Mouse (Mus musculus) inflammation-experienced regulatory T-cells, adult 6 months (primary cell): ENCODE measurements around the gene Itga3. TPM values are rescaled to one million over a fixed set of nuclear protein-coding genes. Genes with fewer than 3 reads are reported as not detected.
"Not testable (repeated sequence)": the region's sequence is repeated elsewhere in the genome, so short reads cannot be mapped to it uniquely, and the experiment has no call there.

ENCODE experiments used
- ATAC-seq: one replicate; pipeline ENCODE4 v1.8.0; 2017
- polyA plus RNA-seq, 3 experiments: library from polyadenylated mRNA; unstranded; fragments of 100-300 nt; shearing (Covaris generic); gene quantifications; one replicate each; pipeline ENCODE4 v1.2.1; 2017

Gene Itga3
- polyA plus RNA-seq, 3 experiments from 2014 or later: 0.93 to 2.2 (median 1.0) TPM

DNA sequence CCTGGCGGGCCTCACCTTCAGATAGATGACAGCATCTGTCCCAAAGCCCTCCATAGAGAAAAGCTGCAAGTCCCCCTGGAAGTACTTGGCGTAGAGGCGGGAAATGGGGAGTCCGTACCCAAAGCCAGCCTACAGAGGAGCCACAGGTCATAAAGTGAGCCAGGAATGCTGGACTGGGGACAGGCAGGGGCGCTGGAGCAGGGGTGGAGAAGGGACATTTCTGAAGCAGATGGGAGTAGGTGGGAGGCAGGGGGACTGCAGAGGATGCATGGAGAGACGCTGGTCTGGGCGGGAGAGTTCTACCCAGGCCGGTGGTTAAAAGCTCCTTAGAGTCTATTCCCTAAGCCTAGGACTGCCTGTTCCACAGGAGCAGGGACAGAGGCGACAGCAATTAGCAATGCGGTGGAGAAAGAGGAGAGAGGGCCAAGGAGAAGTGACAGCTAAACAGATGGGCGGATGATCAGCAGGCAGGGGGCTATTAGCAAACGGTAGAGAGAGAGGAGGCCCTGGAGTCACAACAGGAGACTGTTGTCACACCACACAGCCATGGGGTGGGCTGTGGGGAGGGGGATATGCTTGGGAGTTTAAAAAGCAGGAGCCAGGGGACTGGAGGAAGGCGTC lies 48.6 kb downstream of the Itga3 start:
- ATAC-seq: no peak

GRCm38 (mm10) chr11:95026849-95027248 lies 49.8 kb downstream of the Itga3 start:
- no peak for ATAC-seq

DNA sequence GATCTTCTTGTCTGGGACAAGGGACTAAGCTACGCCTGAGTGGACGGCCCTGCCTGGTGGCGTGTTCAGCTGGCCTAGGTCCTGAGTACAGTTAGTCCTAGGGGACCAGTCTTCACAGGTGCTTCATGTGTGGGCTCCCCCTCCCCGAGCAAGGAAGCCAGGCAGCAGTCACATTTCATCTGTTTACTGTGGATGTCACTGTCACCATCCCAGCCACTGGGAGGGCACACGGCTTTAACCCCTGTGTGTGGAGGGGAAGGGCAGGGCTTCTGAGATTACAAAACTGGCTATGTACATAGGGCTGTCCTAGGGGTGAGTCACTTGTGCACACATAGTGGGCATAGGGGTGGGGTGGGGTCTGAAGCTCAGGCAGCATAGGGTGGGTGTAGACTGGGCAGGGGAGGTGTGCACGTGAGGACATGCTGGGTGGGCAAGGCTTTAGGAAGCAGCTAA lies 50.5 kb downstream of the Itga3 start:
- ATAC-seq: no peak

- ATAC-seq: no peak
Observed at GRCm38 (mm10) chr11:95025227-95026012, 51.2 kb downstream of the Itga3 start.

DNA sequence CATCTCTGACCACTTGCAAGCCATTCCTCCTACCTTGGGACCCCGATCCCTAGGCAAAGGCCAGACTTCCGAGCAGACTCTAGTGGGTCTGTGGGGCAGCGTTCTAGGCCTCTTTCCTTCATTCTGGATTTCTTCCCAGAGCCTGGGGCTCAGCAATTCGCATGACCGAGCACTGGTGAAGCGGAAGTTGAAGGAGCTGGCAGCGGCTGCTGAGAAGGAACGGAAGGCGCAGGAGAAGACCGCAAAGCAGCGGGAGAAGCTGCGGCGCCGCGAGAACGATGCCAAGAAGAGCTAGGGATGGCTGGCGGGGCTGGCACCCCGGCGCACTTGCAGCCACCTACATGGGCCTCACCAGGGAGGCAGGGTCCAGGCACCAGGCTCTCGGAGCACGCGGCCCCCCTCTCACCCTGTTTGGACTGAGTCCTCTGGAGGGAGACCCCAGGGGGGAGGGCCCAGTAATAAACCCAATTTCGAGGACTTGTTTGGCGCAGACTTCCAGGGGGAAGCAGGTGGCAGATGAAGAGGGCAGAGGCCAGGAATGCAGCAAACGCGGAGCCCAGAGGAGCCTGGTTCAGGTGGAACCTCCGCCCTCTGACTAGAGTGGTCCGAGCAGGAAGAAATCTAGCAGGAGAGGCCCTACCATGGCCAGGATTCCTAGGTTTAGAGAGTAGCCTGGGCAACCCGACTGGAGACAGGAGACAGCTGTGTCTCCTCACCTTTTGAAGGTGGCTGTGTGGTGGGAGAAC lies 52.0 kb downstream of the Itga3 start:
- ATAC-seq: no peak

DNA sequence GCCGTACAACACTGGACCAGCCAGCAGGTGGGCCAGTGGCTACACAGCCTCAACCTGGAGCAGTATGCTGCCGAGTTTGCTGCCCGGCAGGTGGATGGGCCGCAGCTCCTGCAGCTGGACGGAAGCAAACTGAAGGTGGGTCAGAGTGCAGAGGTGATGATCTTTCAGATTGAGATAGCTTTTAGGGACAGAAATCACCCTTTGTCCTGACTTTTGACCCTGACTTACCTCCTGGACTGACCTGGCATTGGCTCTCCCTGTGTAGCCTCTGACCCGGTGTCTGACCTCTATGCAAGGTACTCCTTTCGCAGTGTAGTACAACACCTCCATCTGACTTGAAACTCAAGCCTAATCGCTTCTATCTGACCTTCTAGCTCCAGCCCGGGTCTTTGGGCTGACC lies 53.1 kb downstream of the Itga3 start:
- no peak for ATAC-seq

- ATAC-seq: no peak
Observed at GRCm38 (mm10) chr11:95022237-95022992, 54.2 kb downstream of the Itga3 start.

- ATAC-seq: no peak
Observed at GRCm38 (mm10) chr11:95015484-95015883, 61.1 kb downstream of the Itga3 start.

DNA sequence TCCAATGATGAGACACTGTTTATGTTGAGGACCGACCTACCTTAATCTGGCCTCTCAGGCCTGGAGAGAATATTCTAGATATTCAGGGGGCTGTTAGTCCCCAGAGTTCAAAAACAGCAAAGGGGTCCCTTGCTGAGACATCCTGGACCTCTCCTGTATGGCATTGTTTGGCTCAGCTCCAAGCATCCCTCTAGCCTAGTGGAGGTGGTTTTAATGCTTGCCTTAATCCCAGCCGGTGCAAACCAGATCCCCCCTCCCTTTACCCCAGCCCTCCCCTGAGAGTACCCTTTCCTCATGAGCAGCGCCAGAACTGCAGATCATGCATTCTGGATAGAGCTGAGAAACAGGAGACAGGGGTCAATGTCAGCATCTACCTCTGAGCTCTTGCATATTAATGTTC lies 64.1 kb downstream of the Itga3 start:
- no peak for ATAC-seq

DNA sequence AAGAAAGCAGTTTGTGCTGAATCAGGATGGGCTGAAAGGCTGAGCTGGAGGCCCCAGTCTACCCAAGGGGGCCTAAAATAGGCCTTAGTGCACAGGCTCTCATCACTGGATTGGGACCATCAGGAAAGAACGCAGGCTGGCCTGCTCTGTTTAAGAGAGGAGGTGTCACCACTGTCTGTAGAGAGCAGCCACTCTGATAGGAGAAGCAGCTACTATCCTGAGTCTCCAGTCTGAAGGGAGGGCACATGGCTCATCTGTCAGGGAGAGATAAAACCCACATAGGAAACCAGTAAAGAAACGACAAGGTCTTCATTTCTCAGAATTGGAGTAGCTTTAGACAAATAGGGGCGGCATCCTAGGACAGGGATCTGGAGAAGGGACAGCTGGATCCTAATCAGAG lies 64.5 kb downstream of the Itga3 start:
- ATAC-seq: no peak

DNA sequence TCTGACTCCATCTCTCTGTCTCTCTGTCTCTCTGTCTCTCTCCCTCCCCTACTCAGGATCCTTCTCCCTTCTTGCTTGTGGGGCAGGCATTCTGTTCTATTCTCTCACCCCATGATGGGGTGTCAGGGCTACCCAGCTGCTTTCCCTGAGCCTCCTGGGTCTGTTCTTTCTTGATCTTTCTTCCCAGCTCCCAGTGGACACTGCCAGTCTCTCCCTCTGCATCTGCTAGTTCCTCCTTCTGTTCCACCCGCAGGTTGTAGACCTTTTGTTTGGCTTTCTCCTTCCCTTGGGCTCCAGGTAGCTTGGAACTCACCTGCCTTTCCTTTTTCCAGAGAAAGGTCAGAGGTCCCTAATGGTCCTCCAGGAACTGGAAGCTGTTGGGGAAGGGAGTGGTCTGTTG lies 65.2 kb downstream of the Itga3 start:
- no peak for ATAC-seq

- ATAC-seq: not testable (repeated sequence)
Observed at GRCm38 (mm10) chr11:95010841-95011403, 65.7 kb downstream of the Itga3 start.

DNA sequence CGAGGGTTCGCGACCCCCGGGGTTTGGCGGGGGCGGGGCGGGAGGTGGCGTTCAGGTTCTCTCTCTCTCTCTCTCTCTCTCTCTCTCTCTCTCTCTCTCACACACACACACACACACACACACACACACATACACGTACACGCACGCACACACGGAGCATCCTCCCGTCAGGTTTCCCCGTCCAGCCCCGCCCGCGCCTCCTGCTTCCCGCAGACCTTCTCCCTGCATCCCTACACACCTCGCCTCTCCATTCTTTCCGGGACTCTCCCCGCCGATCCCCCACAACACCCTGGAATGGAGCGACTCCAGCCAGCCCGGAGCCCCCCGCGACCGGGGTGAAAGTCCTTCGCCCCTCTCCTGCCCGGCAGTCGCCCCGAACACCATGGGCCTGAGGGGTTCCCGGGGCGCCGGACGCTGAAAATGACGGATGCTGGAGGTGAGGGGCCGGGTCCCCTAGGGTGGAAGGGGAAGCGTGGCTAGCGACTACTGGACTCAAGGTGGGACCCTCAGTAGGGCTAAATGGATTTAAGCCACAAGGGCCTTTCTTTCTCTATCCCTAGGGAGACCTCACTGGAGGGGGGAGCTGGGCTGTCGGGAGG lies 66.4 kb downstream of the Itga3 start:
- no peak for ATAC-seq

DNA sequence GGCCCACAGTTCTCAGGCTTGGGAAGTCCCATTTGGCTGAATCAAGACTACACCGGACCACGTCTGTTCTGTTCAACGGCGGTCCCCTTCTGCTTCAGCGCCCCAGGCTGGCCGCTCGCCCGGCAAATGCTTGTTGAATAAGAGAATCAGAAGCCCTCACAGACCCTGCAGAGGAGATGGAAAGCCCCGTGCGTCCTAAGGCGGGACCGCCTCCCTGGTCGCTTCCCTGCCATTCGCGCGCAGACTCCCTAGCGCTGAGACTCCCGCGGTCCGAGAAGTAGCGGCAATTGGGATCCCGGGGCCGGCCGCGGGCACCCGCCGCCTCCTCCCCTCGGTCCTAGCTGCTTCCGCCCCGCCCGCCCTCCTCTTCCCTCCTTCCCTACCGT lies 67.0 kb downstream of the Itga3 start, which contains the start of gene Samd14:
Gene Samd14, plus strand, starts transcription at position 251 of the 386 bp plus-strand sequence.
- ATAC-seq: peak; percentile 22

DNA sequence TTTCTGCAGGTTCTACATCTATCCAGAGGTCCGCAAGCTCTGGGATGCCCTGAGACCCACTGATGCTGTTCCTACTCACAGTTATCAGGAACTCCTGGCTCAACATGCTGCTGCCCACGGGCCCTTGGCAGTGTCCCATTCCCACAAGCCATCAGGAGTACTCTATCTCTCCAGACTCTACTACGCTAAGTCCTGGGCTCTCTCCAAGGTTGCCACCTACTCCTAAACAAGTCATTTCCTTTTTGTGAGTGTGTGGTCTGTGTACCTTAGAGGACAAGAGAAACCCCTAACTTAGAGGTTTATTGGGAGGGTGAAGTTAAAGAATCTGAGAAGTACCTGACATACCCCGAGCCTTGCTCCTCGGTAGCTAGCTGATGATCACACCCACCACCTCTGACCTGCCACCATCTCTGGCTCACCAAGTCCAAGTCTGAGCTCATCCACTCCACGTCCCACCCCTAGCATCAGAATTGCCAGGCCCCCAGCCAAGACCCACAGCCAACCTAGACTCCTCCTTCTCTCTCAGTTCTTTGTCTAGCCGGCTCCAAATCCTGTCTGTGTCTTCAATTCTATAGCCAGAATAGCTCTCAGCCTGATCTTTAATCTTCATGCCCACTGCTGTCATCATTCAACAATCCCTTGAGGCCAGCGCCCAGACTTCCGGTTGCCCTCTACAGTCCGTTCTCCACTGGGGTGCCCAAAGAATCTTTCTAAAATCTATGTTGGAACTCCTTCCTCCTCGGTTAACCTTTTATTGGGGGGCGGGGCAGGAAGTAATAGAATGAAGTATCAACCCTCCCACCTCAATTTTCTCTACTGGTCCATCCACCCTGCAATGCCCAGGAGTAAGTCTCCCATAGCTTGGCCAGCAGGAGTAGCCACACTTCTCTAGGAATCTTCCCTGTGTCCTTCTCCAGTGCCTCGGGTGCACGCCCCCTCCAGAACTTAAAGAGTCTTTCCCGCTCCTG lies 67.7 kb downstream of the Itga3 start:
- peak; percentile 20 for ATAC-seq

- ATAC-seq: no peak
Observed at GRCm38 (mm10) chr11:95007418-95007817, 69.2 kb downstream of the Itga3 start.

DNA sequence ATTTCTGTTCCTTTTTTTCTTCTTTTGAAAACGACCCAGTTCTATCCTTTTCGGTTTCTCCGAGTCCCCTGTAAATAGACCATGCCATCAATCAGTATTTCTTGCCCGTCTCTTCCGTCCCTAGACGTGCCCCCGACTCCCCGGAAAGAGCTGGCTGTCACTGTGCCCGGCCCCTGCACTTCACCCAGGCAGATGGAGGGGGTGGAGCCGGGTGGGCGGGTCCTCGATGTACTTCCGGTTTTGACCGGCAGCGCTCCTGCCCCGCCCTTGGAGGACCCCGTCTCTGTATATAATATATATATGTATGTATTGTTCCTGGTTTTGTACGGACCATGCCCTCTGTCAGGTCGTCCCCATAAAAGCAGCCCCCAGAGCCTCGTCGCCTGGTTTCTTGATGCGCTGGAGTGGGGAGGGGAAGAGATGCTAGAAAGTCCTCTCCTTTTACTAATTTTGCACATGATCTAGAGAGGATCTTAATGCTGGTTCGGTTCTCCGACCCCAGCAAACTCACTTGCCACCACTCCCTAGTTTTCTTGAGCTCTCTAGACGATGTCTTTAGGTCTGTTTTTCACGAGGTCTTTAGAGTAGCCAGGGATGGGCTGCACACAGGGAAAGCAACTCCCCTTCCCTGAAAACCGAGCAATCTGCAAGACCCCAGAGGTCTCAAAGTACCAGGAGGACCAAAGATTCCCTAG lies 69.9 kb downstream of the Itga3 start:
- ATAC-seq: peak; percentile 66

DNA sequence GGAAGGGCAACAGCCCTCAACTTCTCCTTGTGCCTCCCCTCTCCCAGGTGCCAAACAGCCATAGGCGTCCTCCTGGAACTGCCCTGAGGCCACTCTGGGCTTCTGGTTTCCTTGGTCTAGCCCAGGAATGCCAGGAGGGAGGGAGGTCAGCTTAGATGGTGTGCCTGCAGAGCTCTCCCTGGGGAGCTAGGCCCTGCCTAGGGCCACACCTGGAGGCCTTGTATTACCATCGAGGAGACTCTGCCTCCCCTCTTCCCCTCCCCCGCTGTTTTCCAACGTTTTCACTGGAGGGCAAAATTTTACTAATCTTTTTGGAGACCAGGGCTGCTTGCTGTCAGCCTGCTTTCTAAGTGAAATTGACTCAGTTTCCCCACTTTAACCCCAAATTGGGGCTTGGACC lies 70.6 kb downstream of the Itga3 start:
- ATAC-seq: no peak

DNA sequence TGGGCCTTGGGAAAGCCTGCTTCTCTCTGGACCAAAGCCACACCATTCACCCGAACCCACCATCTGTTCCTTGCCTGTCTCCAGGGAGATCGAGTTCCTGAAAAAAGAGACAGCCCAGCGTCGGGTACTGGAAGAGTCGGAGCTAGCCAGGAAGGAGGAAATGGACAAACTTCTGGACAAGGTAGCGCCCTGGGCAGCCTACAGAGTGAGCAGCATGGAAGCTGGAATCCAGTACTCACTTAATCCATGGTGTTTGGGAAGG lies 71.7 kb downstream of the Itga3 start:
- ATAC-seq: no peak
